23 mouse cellular contexts compared by ENCODE assay signal in genomic region chr1:167499097-167499850, GRCm38 (mm10). TPM values are rescaled to one million over a fixed set of nuclear protein-coding genes. Genes with fewer than 3 reads are reported as not detected.
DNase-seq lines count a peak whose midpoint lies in the region; ATAC-seq and TF ChIP-seq lines count a peak whose summit lies in the region.
"Had no signal": no experiment of that assay in that cellular context is flagged by ENCODE, and none has a peak within 500 bp of the region (broad histone marks: within the 10 kb centered on the region; RNA-seq: fewer than 3 reads in every experiment).

No protein-coding gene starts in this region.

- DNase-seq in hindbrain, embryonic 11.5 days (ENCODE audit: low spot score) = peak; percentile 18
- DNase-seq in hindbrain, postnatal 0 days (ENCODE audit: low spot score) = no peak
- DNase-seq in embryo, embryonic 10.5 days (ENCODE audit: low spot score) = peak; percentile 26
- DNase-seq in urinary bladder, adult 18-20 months (ENCODE audit: low spot score in 2 of 2) = no peak
- no peak for DNase-seq in thymus, adult 18-20 months
- DNase-seq: adrenal gland, adult 2 months; cerebellum, adult 8-10 months; heart, adult 18-20 months; heart, postnatal 10 days; kidney, adult 18-20 months; retina, postnatal 1 day; thymus, postnatal 4 days had no signal

- ATAC-seq in hindbrain, embryonic 11.5 days (ENCODE audit: low FRiP score) = peak; percentile 62
- no peak for ATAC-seq in hindbrain, postnatal 0 days
- peak; percentile 52; the same call in 1 of the 2 replicates for ATAC-seq in forebrain, embryonic 16.5 days
- 0 out of 2 replicates have a peak, but pooled peaks have one; percentile 54 for ATAC-seq in limb, embryonic 13.5 days (ENCODE audit: low FRiP score, low read depth)
- ATAC-seq: liver, embryonic 12.5 days; lung, postnatal 0 days had no signal

- no peak overlapping the region for H3K9ac ChIP-seq in hindbrain, embryonic 11.5 days (ENCODE audit: low read depth, low read length)
- H3K9ac ChIP-seq in hindbrain, postnatal 0 days (replicated peaks; ENCODE audit: low read length) = no peak overlapping the region
- no peak overlapping the region for H3K9ac ChIP-seq in forebrain, embryonic 16.5 days (replicated peaks; ENCODE audit: low read depth, low read length)
- no peak overlapping the region for H3K9ac ChIP-seq in limb, embryonic 13.5 days
- H3K9ac ChIP-seq: liver, embryonic 12.5 days had no signal

- no peaks in the 10 kb centered on the region for H3K36me3 ChIP-seq in hindbrain, embryonic 11.5 days (ENCODE audit: control insufficient read depth, insufficient read depth, low read length)
- no peaks in the 10 kb centered on the region for H3K36me3 ChIP-seq in hindbrain, postnatal 0 days (ENCODE audit: insufficient read depth, low read length)
- H3K36me3 ChIP-seq in forebrain, embryonic 16.5 days (ENCODE audit: control insufficient read depth, insufficient read depth) = no peaks in the 10 kb centered on the region
- no peaks in the 10 kb centered on the region for H3K36me3 ChIP-seq in limb, embryonic 13.5 days
- H3K36me3 ChIP-seq: liver, embryonic 12.5 days had no signal

- H3K4me3 ChIP-seq in hindbrain, embryonic 11.5 days (ENCODE audit: low read depth, low read length) = no peak overlapping the region
- no peak overlapping the region for H3K4me3 ChIP-seq in hindbrain, postnatal 0 days (ENCODE audit: low read length)
- H3K4me3 ChIP-seq in forebrain, embryonic 16.5 days (replicated peaks; ENCODE audit: low read length) = no peak overlapping the region
- H3K4me3 ChIP-seq in limb, embryonic 13.5 days = no peak overlapping the region
- H3K4me3 ChIP-seq: liver, embryonic 12.5 days; megakaryocyte, embryonic 14.5 days had no signal

- H3K27me3 ChIP-seq in hindbrain, embryonic 11.5 days (ENCODE audit: control insufficient read depth, insufficient read depth, low read length) = no peaks in the 10 kb centered on the region
- H3K27me3 ChIP-seq in hindbrain, postnatal 0 days (ENCODE audit: insufficient read depth, low read length) = no peaks in the 10 kb centered on the region
- no peaks in the 10 kb centered on the region for H3K27me3 ChIP-seq in forebrain, embryonic 16.5 days (replicated peaks; ENCODE audit: control insufficient read depth, insufficient read depth, low read length)
- H3K27me3 ChIP-seq in limb, embryonic 13.5 days = peaks cover 25% of the 10 kb centered on the region

- H3K27ac ChIP-seq in hindbrain, embryonic 11.5 days (ENCODE audit: low read depth, low read length) = no peak overlapping the region
- no peak overlapping the region for H3K27ac ChIP-seq in hindbrain, postnatal 0 days
- peak overlapping the region; percentile 67 for H3K27ac ChIP-seq in forebrain, embryonic 16.5 days (ENCODE audit: low read length)
- no peak overlapping the region for H3K27ac ChIP-seq in limb, embryonic 13.5 days
- H3K27ac ChIP-seq: liver, embryonic 12.5 days had no signal

- H3K4me2 ChIP-seq in hindbrain, embryonic 11.5 days (replicated peaks; ENCODE audit: low read depth, low read length) = no peak overlapping the region
- H3K4me2 ChIP-seq in hindbrain, postnatal 0 days (ENCODE audit: low read depth, low read length) = no peak overlapping the region
- no peak overlapping the region for H3K4me2 ChIP-seq in forebrain, embryonic 16.5 days (ENCODE audit: low read length)
- no peak overlapping the region for H3K4me2 ChIP-seq in limb, embryonic 13.5 days (replicated peaks)
- H3K4me2 ChIP-seq: liver, embryonic 12.5 days had no signal

- H3K9me3 ChIP-seq in hindbrain, embryonic 11.5 days (ENCODE audit: control insufficient read depth, low read length) = no peaks in the 10 kb centered on the region
- no peaks in the 10 kb centered on the region for H3K9me3 ChIP-seq in hindbrain, postnatal 0 days (ENCODE audit: low read length)
- no peaks in the 10 kb centered on the region for H3K9me3 ChIP-seq in forebrain, embryonic 16.5 days (ENCODE audit: control insufficient read depth, low read length)
- H3K9me3 ChIP-seq in limb, embryonic 13.5 days = no peaks in the 10 kb centered on the region
- H3K9me3 ChIP-seq: liver, embryonic 12.5 days; megakaryocyte, embryonic 14.5 days had no signal

- 64% methylated on average over 12 of the region's 12 CpGs for WGBS in hindbrain, embryonic 11.5 days
- WGBS in hindbrain, postnatal 0 days = 55% methylated on average over 12 of the region's 12 CpGs
- 43% methylated on average over 12 of the region's 12 CpGs for WGBS in forebrain, embryonic 16.5 days
- WGBS in limb, embryonic 13.5 days = 26% methylated on average over 12 of the region's 12 CpGs

- H3K4me1 ChIP-seq in hindbrain, embryonic 11.5 days (replicated peaks; ENCODE audit: control insufficient read depth, insufficient read depth, low read length) = no peaks in the 10 kb centered on the region
- peaks cover 3% of the 10 kb centered on the region; the same call in 1 of the 2 replicates for H3K4me1 ChIP-seq in hindbrain, postnatal 0 days (ENCODE audit: insufficient read depth, low read length)
- peaks cover 8% of the 10 kb centered on the region for H3K4me1 ChIP-seq in forebrain, embryonic 16.5 days (replicated peaks; ENCODE audit: control insufficient read depth, insufficient read depth, low read length)
- peaks cover 31% of the 10 kb centered on the region for H3K4me1 ChIP-seq in limb, embryonic 13.5 days
- H3K4me1 ChIP-seq: liver, embryonic 12.5 days had no signal

- no peak for TF ChIP-seq CTCF in hindbrain, postnatal 0 days (IDR thresholded peaks at IDR 0.05; ENCODE audit: low read depth)

RNA-seq across cellular contexts. Expression of gene Lrrc52, which starts 32.7 kb away (rescaled TPM):
- polyA plus RNA-seq in hindbrain, embryonic 11.5 days (2014; fragmentation: Nextera tagmentation; extraction: Ambion mirVana) = not detected in 2 replicates
- 0.37 TPM in 1 of 2 replicates, not detected in the other for total RNA-seq in hindbrain, postnatal 0 days (2014; rRNA removed)
- polyA plus RNA-seq in hindbrain, postnatal 0 days (2015; fragmentation: Nextera tagmentation; extraction: Ambion mirVana) = not detected in 2 replicates
- not detected in 2 replicates for polyA plus RNA-seq in forebrain, embryonic 16.5 days (2015; fragmentation: Nextera tagmentation; extraction: Ambion mirVana)
- 0.17 TPM in 1 of 2 replicates, not detected in the other for polyA plus RNA-seq in limb, embryonic 13.5 days (2015; fragmentation: Nextera tagmentation; extraction: Ambion mirVana)
- total RNA-seq: ES-E14; left cerebral cortex, adult 8-10 months had no signal
- polyA plus RNA-seq: adrenal gland, adult 2 months; C2C12; embryonic facial prominence, embryonic 14.5 days; liver, embryonic 12.5 days; small intestine, adult 2 months; stomach, embryonic 14.5 days had no signal

Comparison
In these comparisons a context has a peak if more than half of its experiments do, and no peak if none do; other contexts are left out.
1. DNase-seq: peak in hindbrain, embryonic 11.5 days (single experiment) and embryo, embryonic 10.5 days (single experiment); none in hindbrain, postnatal 0 days (single experiment), urinary bladder, adult 18-20 months (0 of 2) and thymus, adult 18-20 months (0 of 2).